Mouse (Mus musculus) embryonic facial prominence, embryonic 15.5 days (tissue): ENCODE measurements around the gene Olfr824. TPM values are rescaled to one million over a fixed set of nuclear protein-coding genes. Genes with fewer than 3 reads are reported as not detected.
"Not testable (repeated sequence)": the region's sequence is repeated elsewhere in the genome, so short reads cannot be mapped to it uniquely, and the experiment has no call there.

Source experiments
- ATAC-seq: fragments of 200-750 bp; cut with Nextera tagmentation; 2 replicates; pipeline ENCODE4 v1.8.0; 2017; ENCODE audit warnings: low read depth, moderate TSS enrichment; ENCODE audit not compliant: insufficient number of reproducible peaks, low FRiP score, low TSS enrichment
- H3K27ac ChIP-seq: fragments of 300-500 bp; sonication (generic); replicated peaks from 2 replicates; pipeline ENCODE4 v1.5.1; 2015; ENCODE audit warnings: mild to moderate bottlenecking, inconsistent platforms
- H3K27me3 ChIP-seq: fragments of 300-500 bp; sonication (generic); 2 replicates; pipeline ENCODE4 v1.6.1; 2015; ENCODE audit warnings: inconsistent platforms
- H3K36me3 ChIP-seq: fragments of 300-500 bp; sonication (generic); 2 replicates; pipeline ENCODE4 v1.6.1; 2015; ENCODE audit warnings: mild to moderate bottlenecking, inconsistent platforms
- H3K4me1 ChIP-seq: fragments of 300-500 bp; sonication (generic); 2 replicates; pipeline ENCODE4 v1.6.1; 2015; ENCODE audit warnings: inconsistent platforms
- H3K4me2 ChIP-seq: fragments of 300-500 bp; sonication (generic); replicated peaks from 2 replicates; pipeline ENCODE4 v1.6.1; 2015; ENCODE audit warnings: mild to moderate bottlenecking, inconsistent platforms
- H3K4me3 ChIP-seq: fragments of 300-500 bp; sonication (generic); replicated peaks from 2 replicates; pipeline ENCODE4 v1.5.1; 2015; ENCODE audit warnings: mild to moderate bottlenecking, inconsistent platforms
- H3K9ac ChIP-seq: fragments of 300-500 bp; sonication (generic); 2 replicates; pipeline ENCODE4 v1.6.1; 2015; ENCODE audit warnings: inconsistent platforms
- H3K9me3 ChIP-seq: fragments of 300-500 bp; sonication (generic); replicated peaks from 2 replicates; pipeline ENCODE4 v1.6.1; 2016; ENCODE audit warnings: inconsistent platforms
- WGBS: fragments of 180-500 bp; shearing (Covaris S2); methylation state at CpG from one replicate; pipeline ENCODE4 v1.1.7; 2015; 5-methylcytosine and 5-hydroxymethylcytosine counted together
- polyA plus RNA-seq: library from polyadenylated mRNA; unstranded; fragments of >200 nt; fragmentation: Nextera tagmentation; extraction: Ambion mirVana; gene quantifications from 2 replicates; pipeline ENCODE4 v1.2.1, GENCODE M21; 2015

Gene Olfr824
- polyA plus RNA-seq, result not detected in 2 replicates

- not testable (repeated sequence) for H3K27me3 ChIP-seq, H3K27ac ChIP-seq, H3K4me2 ChIP-seq, H3K36me3 ChIP-seq, H3K9ac ChIP-seq, H3K9me3 ChIP-seq, H3K4me3 ChIP-seq, H3K4me1 ChIP-seq, ATAC-seq
Observed at GRCm38 (mm10) chr10:130129900-130130299, at the start of gene Olfr824. Olfr824 (minus strand) TSS chr10:130130000.

- H3K27me3 ChIP-seq, result no peaks in the 10 kb centered on the region
- H3K4me2 ChIP-seq, result no peak within 1 kb of the TSS
- H3K4me3 ChIP-seq, result no peak within 1 kb of the TSS
- no peaks in the 10 kb centered on the region for H3K9me3 ChIP-seq
- no peak for ATAC-seq
- no peak within 1 kb of the TSS for H3K9ac ChIP-seq
- H3K27ac ChIP-seq, result no peak within 1 kb of the TSS
- H3K4me1 ChIP-seq, result no peaks in the 10 kb centered on the region
- no peaks in the 10 kb centered on the region for H3K36me3 ChIP-seq
Observed at GRCm38 (mm10) chr10:130166666-130167065, 36.9 kb upstream of the Olfr824 start, which contains the start of gene Olfr825. Olfr825 (minus strand) TSS chr10:130166766.

DNA sequence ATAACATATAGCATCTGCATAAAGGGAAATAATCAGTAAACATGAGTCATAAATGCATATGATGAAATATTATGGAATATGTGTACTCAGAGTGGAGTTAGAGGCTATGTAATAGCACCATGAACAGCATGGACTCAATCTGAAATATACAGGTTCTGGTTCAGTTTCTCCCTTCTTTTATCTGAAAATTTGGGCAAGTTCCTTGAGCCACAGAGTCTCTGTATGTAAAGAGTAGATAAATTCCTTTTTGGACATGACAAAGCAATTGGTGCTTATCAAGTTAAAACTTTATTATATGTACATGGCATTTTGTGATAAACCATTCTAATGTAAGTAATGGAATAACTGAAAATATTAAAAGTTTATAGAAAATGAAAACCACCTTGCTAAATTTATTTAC is 35.4 kb upstream of the Olfr824 start:
- H3K4me2 ChIP-seq, result no peak overlapping the region
- no peaks in the 10 kb centered on the region for H3K27me3 ChIP-seq
- H3K27ac ChIP-seq, result no peak overlapping the region
- no peaks in the 10 kb centered on the region for H3K36me3 ChIP-seq
- no peak for ATAC-seq
- no peak overlapping the region for H3K9ac ChIP-seq
- H3K9me3 ChIP-seq, result no peaks in the 10 kb centered on the region
- H3K4me3 ChIP-seq, result no peak overlapping the region
- H3K4me1 ChIP-seq, result no peaks in the 10 kb centered on the region

DNA sequence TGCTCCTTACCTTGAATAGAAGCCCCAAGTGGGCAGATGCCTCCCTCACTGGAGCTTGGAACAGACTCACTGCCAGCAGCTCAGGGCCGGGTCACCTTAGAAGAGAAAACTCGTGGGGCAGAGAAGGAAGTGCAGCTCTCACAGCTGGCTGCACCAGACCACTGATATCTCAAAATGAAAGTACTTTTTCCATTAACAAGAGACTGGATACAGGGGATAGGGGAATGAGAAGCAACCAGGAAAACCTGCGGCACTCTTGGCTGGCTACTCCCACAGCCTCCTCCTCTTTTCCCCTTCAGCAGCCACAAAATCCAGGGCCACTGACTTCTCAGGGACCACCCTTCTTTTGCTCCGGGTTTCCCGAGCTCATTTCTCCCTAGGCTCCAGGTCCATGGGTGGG is 14.3 kb upstream of the Olfr824 start:
- Histone ChIP-seq H3K9me3 (no peaks in the 10 kb centered on the region), H3K27ac (no peak overlapping the region), H3K9ac (no peak overlapping the region), H3K36me3 (no peaks in the 10 kb centered on the region), H3K4me2 (no peak overlapping the region), H3K4me3 (no peak overlapping the region), H3K4me1 (no peaks in the 10 kb centered on the region), H3K27me3 (no peaks in the 10 kb centered on the region)
- WGBS, result 73% methylated on average over 5 of the region's 5 CpGs
- no peak for ATAC-seq

- H3K4me3 ChIP-seq, H3K27me3 ChIP-seq, H3K9ac ChIP-seq, H3K4me1 ChIP-seq, H3K9me3 ChIP-seq, H3K27ac ChIP-seq, H3K4me2 ChIP-seq, ATAC-seq, H3K36me3 ChIP-seq: not testable (repeated sequence)
- WGBS, result 82% methylated on average over 5 of the region's 5 CpGs
Observed at GRCm38 (mm10) chr10:130142481-130142880, 12.7 kb upstream of the Olfr824 start.

DNA sequence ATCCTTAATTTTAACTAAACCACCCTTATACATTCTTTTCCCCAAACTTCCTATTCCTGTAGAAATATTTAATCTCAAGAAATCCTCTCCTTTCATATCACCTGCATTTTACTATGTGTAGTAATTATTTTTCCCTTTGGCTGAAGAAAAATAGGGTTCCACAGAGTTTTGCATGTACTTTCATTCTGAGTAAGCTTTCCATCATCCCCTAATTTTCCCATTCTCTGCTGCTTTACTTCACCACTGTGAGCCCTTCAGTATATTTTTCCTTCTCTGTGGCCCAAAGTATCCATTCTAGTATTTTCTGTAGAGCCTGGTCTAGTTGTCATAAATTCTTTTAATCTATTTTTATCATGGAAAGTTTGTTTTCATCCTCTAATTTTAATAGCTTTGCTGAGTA is 5.0 kb upstream of the Olfr824 start:
- Histone ChIP-seq H3K27me3 (no peaks in the 10 kb centered on the region), H3K27ac (no peak overlapping the region), H3K4me1 (no peaks in the 10 kb centered on the region), H3K4me2 (no peak overlapping the region), H3K36me3 (no peaks in the 10 kb centered on the region), H3K4me3 (no peak overlapping the region), H3K9me3 (no peaks in the 10 kb centered on the region), H3K9ac (no peak overlapping the region)
- no peak for ATAC-seq

DNA sequence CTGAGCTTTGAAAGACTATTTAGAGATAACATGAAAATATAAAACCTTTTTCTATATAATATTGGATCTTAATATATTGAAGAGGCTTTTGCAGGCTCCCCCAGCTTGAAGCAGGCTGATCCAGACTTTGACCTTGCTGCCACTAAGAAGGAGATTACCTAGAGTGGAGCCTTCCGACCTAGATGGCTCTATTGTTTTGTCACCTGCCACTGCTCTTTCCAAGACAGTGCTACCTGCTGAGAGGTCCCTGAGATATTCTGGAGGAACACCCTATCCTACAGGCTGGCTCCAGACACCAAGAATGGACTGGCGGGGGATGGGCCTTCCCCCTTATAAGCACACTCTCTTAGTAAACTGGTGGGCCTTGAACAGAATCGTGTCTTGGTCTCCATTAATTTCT is 13.8 kb downstream of the Olfr824 start:
- not testable (repeated sequence) for H3K36me3 ChIP-seq, H3K4me1 ChIP-seq, H3K9me3 ChIP-seq, ATAC-seq, H3K27ac ChIP-seq, H3K27me3 ChIP-seq, H3K4me2 ChIP-seq, H3K9ac ChIP-seq, H3K4me3 ChIP-seq
- WGBS, result 63% methylated on average over 3 of the region's 3 CpGs

GRCm38 (mm10) chr10:130115283-130115682 is 14.5 kb downstream of the Olfr824 start, which contains the start of gene Olfr823:
Olfr823 (minus strand) TSS chr10:130115383.
- not testable (repeated sequence) for H3K36me3 ChIP-seq, H3K27me3 ChIP-seq, H3K27ac ChIP-seq, H3K4me1 ChIP-seq, H3K9ac ChIP-seq, H3K4me2 ChIP-seq, ATAC-seq, H3K9me3 ChIP-seq, H3K4me3 ChIP-seq
- WGBS, result 84% methylated on average over 1 of the region's 1 CpGs

DNA sequence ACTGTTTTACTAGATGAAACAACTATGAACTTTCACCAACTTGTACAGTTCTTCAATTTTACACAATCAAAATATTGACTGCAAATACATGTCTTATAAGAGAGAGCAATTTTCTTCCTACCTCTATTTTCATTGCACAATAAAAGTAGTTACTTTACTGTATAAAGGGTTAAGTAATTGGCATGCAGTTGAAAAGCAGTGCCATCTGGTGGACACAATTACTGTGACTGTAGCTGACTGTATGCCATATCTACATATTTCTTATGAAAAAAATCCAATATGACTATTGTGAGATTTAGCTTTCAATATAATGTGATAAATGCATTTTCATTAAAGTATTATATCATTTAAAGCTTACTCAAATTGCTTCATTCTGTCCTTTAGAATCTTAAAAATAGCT is 33.7 kb downstream of the Olfr824 start:
- Histone ChIP-seq H3K4me1 (no peaks in the 10 kb centered on the region), H3K9ac (no peak overlapping the region), H3K36me3 (no peaks in the 10 kb centered on the region), H3K4me2 (no peak overlapping the region), H3K27ac (no peak overlapping the region), H3K4me3 (no peak overlapping the region), H3K27me3 (no peaks in the 10 kb centered on the region), H3K9me3 (no peaks in the 10 kb centered on the region)
- ATAC-seq, result no peak

GRCm38 (mm10) chr10:130092838-130093440 is 36.9 kb downstream of the Olfr824 start:
- Histone ChIP-seq H3K36me3 (no peaks in the 10 kb centered on the region), H3K27ac (no peak overlapping the region), H3K4me2 (no peak overlapping the region), H3K27me3 (no peaks in the 10 kb centered on the region), H3K9ac (no peak overlapping the region), H3K4me1 (no peaks in the 10 kb centered on the region), H3K4me3 (no peak overlapping the region), H3K9me3 (no peaks in the 10 kb centered on the region)
- 22% methylated on average over 5 of the region's 5 CpGs for WGBS
- no peak for ATAC-seq
